Mouse (Mus musculus) heart, adult 2 months (tissue): ENCODE results near the gene E2f4. TPM values are rescaled to one million over a fixed set of nuclear protein-coding genes. Genes with fewer than 3 reads are reported as not detected.

ENCODE experiments used
- DNase-seq, 2 experiments: peaks; one replicate each; pipeline ENCODE4 v3.0.0; 2021
- H3K27ac ChIP-seq: fragments of 200-600 bp; 2 replicates; pipeline ENCODE4 v1.8.1; 2022
- H3K27me3 ChIP-seq: fragments of 200-500 bp; 2 replicates; pipeline ENCODE4 v1.6.1; 2012; ENCODE audit warnings: mild to moderate bottlenecking, low read length, inconsistent platforms, mixed read lengths; ENCODE audit not compliant: control insufficient read depth, insufficient read depth
- H3K36me3 ChIP-seq: fragments of 200-500 bp; 2 replicates; pipeline ENCODE4 v1.6.1; 2012; ENCODE audit warnings: low read length, inconsistent platforms; ENCODE audit not compliant: control insufficient read depth, insufficient read depth
- H3K4me1 ChIP-seq: fragments of 200-500 bp; 2 replicates; pipeline ENCODE4 v1.6.1; 2011; ENCODE audit warnings: low read length; ENCODE audit not compliant: control insufficient read depth, insufficient read depth
- H3K4me3 ChIP-seq: fragments of 200-600 bp; 2 replicates; pipeline ENCODE4 v1.8.1; 2022
- H3K79me2 ChIP-seq: fragments of 200-500 bp; replicated peaks from 2 replicates; pipeline ENCODE4 v1.6.1; 2012; ENCODE audit warnings: mild to moderate bottlenecking, inconsistent platforms, low read length, moderate library complexity, mixed read lengths; ENCODE audit not compliant: control insufficient read depth, insufficient read depth
- H3K9ac ChIP-seq: fragments of 200-500 bp; 2 replicates; pipeline ENCODE4 v1.6.1; 2012; ENCODE audit warnings: low read depth, mild to moderate bottlenecking, control low read depth, inconsistent platforms, low read length, mixed read lengths
- CTCF ChIP-seq: fragments of 200-600 bp; IDR thresholded peaks from 2 replicates; pipeline ENCODE4 v1.8.1; 2022; ENCODE audit warnings: antibody characterized with exemption, mild to moderate bottlenecking, moderate library complexity
- EP300 ChIP-seq: fragments of 200-500 bp; IDR thresholded peaks from 2 replicates; pipeline ENCODE4 v1.6.1; 2011; ENCODE audit warnings: low read depth, low read length, control low read depth; ENCODE audit not compliant: insufficient read depth
- POLR2A ChIP-seq: fragments of 200-500 bp; IDR thresholded peaks from 2 replicates; pipeline ENCODE4 v1.6.1; 2011; ENCODE audit warnings: mild to moderate bottlenecking, low read depth, low read length, control low read depth; ENCODE audit not compliant: insufficient read depth
- WGBS: fragments of 180-500 bp; shearing (Covaris S2); methylation state at CpG from one replicate; pipeline ENCODE4 v1.1.7; 2018; 5-methylcytosine and 5-hydroxymethylcytosine counted together
- intact Hi-C: fragments of 180-260 bp; cut with DNase I; formaldehyde crosslinking; loops from one replicate; pipeline ENCODE4 v1.15.1; 2025
- microRNA-seq, 2 experiments: library from miRNA; unstranded; fragments of <30 nt; microRNA quantifications; one replicate each; pipeline ENCODE4 v1.2.0; 2021
- polyA plus RNA-seq: library from polyadenylated mRNA; depleted of rRNA; stranded (reverse); fragments of >200 nt; gene quantifications from 2 replicates; pipeline ENCODE4 v1.2.3, GENCODE M21; 2012; rRNA removed
- total RNA-seq, 2 experiments: library from RNA; stranded (reverse); gene quantifications; 2 replicates each; pipeline ENCODE4 v1.2.3; 2021

E2f4 gene
- total and polyA plus RNA-seq, 3 experiments: 21.1 to 61.8 (median 21.5) TPM

DNA sequence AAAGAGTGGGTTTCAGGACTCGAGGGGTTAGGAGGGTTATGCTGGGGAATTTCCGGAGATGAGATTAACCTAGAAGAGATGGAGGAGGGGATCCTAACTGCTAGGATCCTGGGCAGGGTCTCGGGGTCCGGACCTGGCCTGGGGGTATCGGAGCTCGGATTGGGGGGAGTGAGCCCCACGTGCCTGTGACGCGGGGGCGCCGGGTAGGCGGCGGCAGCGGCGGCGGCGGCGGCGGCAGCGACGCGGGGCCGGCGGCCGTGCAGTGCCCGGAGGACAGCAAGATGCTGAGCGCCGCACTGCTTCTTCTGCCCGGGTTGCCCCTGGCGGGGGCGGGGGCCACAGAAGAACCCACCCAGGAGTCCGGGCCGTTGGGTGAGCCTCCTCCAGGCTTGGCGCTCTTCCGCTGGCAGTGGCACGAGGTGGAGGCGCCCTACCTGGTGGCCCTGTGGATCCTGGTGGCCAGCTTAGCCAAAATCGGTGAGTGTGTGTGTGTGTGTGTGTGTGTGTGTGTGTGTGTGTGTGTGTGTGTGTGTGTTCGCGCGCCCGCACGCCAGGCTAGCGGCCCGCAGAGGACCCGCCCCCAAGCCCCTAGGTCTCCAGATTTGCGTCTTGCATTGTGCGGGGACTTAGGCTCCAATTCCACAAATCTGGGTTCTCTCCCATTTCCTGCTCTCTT is 51.8 kb downstream of the E2f4 start:
- DNase-seq: peak; percentile 42 to 50
- WGBS: 3% methylated on average over 30 of the region's 48 CpGs
- H3K9ac ChIP-seq: peak overlapping the region; percentile 75

DNA sequence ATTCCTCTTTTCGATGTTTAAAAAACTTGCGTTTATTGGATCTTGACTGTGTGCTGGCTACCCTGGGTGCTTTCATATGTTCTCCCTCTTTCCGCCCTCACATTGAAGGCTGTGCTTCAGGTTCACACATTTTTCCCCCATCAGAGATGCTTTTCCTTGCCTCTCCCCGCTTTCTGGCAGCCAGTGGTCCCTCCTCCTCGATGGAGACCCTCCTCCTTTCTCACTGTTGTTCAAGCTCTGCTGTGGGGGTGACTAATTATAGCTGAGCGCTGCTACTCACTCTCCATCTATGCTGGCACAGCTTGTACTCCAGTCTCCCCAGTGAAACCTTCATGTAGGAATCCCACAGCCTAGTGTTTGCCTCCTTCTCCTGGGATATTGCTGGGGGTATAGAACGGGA is 52.7 kb downstream of the E2f4 start:
- intact Hi-C loops: no loop called here
- WGBS: 59% methylated on average over 7 of the region's 7 CpGs
- peaks cover 11% of the 10 kb centered on the region for H3K4me1 ChIP-seq
- H3K36me3 ChIP-seq: no peaks in the 10 kb centered on the region; the same call in none of the 2 replicates
- no peak overlapping the region for H3K27ac ChIP-seq
- no peaks in the 10 kb centered on the region for H3K79me2 ChIP-seq
- H3K4me3 ChIP-seq: no peak overlapping the region
- no peak for TF ChIP-seq EP300
- TF ChIP-seq CTCF: no peak
- TF ChIP-seq POLR2A: no peak
- no peak for DNase-seq
- H3K27me3 ChIP-seq: peaks cover 1% of the 10 kb centered on the region; the same call in 1 of the 2 replicates
- H3K9ac ChIP-seq: no peak overlapping the region

More for the DNA sequence above, 51.8 kb downstream of the E2f4 start:
- intact Hi-C loops: no loop called here
- Histone ChIP-seq H3K79me2 (no peaks in the 10 kb centered on the region), H3K4me1 (peaks cover 4% of the 10 kb centered on the region), H3K27me3 (peaks cover 1% of the 10 kb centered on the region; the same call in 1 of the 2 replicates), H3K27ac (no peak overlapping the region), H3K4me3 (peak overlapping the region; percentile 98), H3K36me3 (no peaks in the 10 kb centered on the region; the same call in none of the 2 replicates)
- TF ChIP-seq CTCF: no peak
- TF ChIP-seq POLR2A: no peak
- TF ChIP-seq EP300: no peak

- WGBS: 69% methylated on average over 8 of the region's 8 CpGs
- H3K4me3 ChIP-seq: no peak overlapping the region
- H3K4me1 ChIP-seq: peaks cover 8% of the 10 kb centered on the region
- no peak overlapping the region for H3K27ac ChIP-seq
- H3K36me3 ChIP-seq: no peaks in the 10 kb centered on the region; the same call in 1 of the 2 replicates
- TF ChIP-seq POLR2A (no peak), CTCF (no peak), EP300 (no peak)
- H3K27me3 ChIP-seq: peaks cover 1% of the 10 kb centered on the region; the same call in 1 of the 2 replicates
- H3K9ac ChIP-seq: no peak overlapping the region
- H3K79me2 ChIP-seq: no peaks in the 10 kb centered on the region
- no peak for DNase-seq
- intact Hi-C loops: no loop called here
Observed at GRCm38 (mm10) chr8:105353583-105354135, 56.2 kb downstream of the E2f4 start.

DNA sequence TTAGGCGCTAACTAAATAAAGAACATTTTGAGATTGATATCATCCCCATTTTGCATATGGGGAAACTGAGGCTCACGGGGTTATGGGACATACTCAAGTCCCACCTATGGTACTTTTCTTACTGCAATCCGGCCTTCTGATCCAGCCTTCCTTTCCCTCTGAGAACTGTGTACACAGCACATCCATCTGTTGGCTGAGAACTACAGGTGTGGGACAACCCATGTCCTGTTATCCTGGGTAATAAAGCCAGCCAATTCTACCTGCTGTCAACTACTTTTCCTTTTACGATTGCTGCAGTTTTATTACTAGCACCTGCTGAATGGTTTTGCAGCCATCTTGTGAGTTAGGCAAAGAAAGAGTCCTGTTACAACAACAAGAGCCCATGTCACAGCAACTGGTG is 57.1 kb downstream of the E2f4 start:
- 93% methylated on average over 4 of the region's 4 CpGs for WGBS
- H3K27ac ChIP-seq: peak overlapping the region; percentile 12
- DNase-seq: no peak

More for the DNA sequence above, 57.1 kb downstream of the E2f4 start:
- Histone ChIP-seq H3K79me2 (no peaks in the 10 kb centered on the region), H3K4me3 (no peak overlapping the region), H3K36me3 (no peaks in the 10 kb centered on the region; the same call in 1 of the 2 replicates), H3K9ac (no peak overlapping the region), H3K4me1 (peaks cover 8% of the 10 kb centered on the region), H3K27me3 (no peaks in the 10 kb centered on the region)
- intact Hi-C loops: no loop called here
- TF ChIP-seq EP300 (no peak), POLR2A (no peak), CTCF (no peak)

Small RNA genes lying within 50 kb of the gene (microRNA-seq; reads per million reads assigned to microRNA genes)
- 0 reads per million in 2 experiments for gene Gm27320
- 2,286 to 2,907 reads per million in 2 experiments for gene Mir328

Other genes starting within 250 kb of the E2f4 start
- not detected for gene Ces3a, start 249.1 kb upstream of the E2f4 start, total RNA-seq
- 0.26 TPM in 1 of 2 replicates, not detected in the other for gene Ces3a, start 249.1 kb upstream of the E2f4 start, polyA plus RNA-seq
- gene Ces3b, start 213.9 kb upstream of the E2f4 start, total RNA-seq: not detected
- gene Ces3b, start 213.9 kb upstream of the E2f4 start, polyA plus RNA-seq: 0.32 TPM in 1 of 2 replicates, not detected in the other
- not detected for gene Ces4a, start 165.9 kb upstream of the E2f4 start, total RNA-seq
- not detected in 2 replicates for gene Ces4a, start 165.9 kb upstream of the E2f4 start, polyA plus RNA-seq
- gene Cbfb, start 127.0 kb upstream of the E2f4 start, total RNA-seq: 10 to 100 TPM; 23.1 to 23.8 TPM
- 6.4 and 11.0 TPM in 2 replicates for gene Cbfb, start 127.0 kb upstream of the E2f4 start, polyA plus RNA-seq
- gene D230025D16Rik, start 72.5 kb upstream of the E2f4 start, total RNA-seq: 10 to 100 TPM; 19.2 to 20.3 TPM
- gene D230025D16Rik, start 72.5 kb upstream of the E2f4 start, polyA plus RNA-seq: 16.5 and 23.7 TPM in 2 replicates
- gene B3gnt9, start 42.5 kb upstream of the E2f4 start, total RNA-seq: 1 to 10 TPM; 3.5 to 5.2 TPM
- 7.1 and 8.5 TPM in 2 replicates for gene B3gnt9, start 42.5 kb upstream of the E2f4 start, polyA plus RNA-seq
- 1 to 10 TPM; 3.9 to 4.9 TPM for gene Tradd, start 33.1 kb upstream of the E2f4 start, total RNA-seq
- gene Tradd, start 33.1 kb upstream of the E2f4 start, polyA plus RNA-seq: 4.3 and 4.6 TPM in 2 replicates
- 1 to 10 TPM; 1.8 to 2.5 TPM for gene Fbxl8, start 33.0 kb upstream of the E2f4 start, total RNA-seq
- 3.6 and 4.1 TPM in 2 replicates for gene Fbxl8, start 33.0 kb upstream of the E2f4 start, polyA plus RNA-seq
- 1 to 10 TPM; 2.7 to 3.9 TPM for gene Hsf4, start 27.9 kb upstream of the E2f4 start, total RNA-seq
- 4.3 and 5.4 TPM in 2 replicates for gene Hsf4, start 27.9 kb upstream of the E2f4 start, polyA plus RNA-seq
- 10 to 100 TPM; 19.7 to 23.0 TPM for gene Nol3, start 21.5 kb upstream of the E2f4 start, total RNA-seq
- 17.3 and 19.1 TPM in 2 replicates for gene Nol3, start 21.5 kb upstream of the E2f4 start, polyA plus RNA-seq
- 1 to 10 TPM; 1.1 to 1.2 TPM for gene 4931428F04Rik, start 7.8 kb upstream of the E2f4 start, total RNA-seq
- 2.1 and 3.5 TPM in 2 replicates for gene 4931428F04Rik, start 7.8 kb upstream of the E2f4 start, polyA plus RNA-seq
- gene Exoc3l, start 1.6 kb upstream of the E2f4 start, total RNA-seq: 1 to 10 TPM; 3.9 to 4.7 TPM
- gene Exoc3l, start 1.6 kb upstream of the E2f4 start, polyA plus RNA-seq: 10.5 and 11.8 TPM in 2 replicates
- under 1 TPM; 0.70 to 0.73 TPM for gene Elmo3, start 7.9 kb downstream of the E2f4 start, total RNA-seq
- 2.8 and 3.5 TPM in 2 replicates for gene Elmo3, start 7.9 kb downstream of the E2f4 start, polyA plus RNA-seq
- 1 to 10 TPM in 1 of 2 experiments, under 1 TPM in 1; 0.93 to 1.1 TPM for gene Lrrc29, start 28.6 kb downstream of the E2f4 start, total RNA-seq
- 1.6 and 2.2 TPM in 2 replicates for gene Lrrc29, start 28.6 kb downstream of the E2f4 start, polyA plus RNA-seq
- 10 to 100 TPM; 24.1 to 26.6 TPM for gene Tmem208, start 28.7 kb downstream of the E2f4 start, total RNA-seq
- gene Tmem208, start 28.7 kb downstream of the E2f4 start, polyA plus RNA-seq: 43.6 and 51.9 TPM in 2 replicates
- gene Fhod1, start 50.3 kb downstream of the E2f4 start, total RNA-seq: 1 to 10 TPM; 4.4 to 6.9 TPM
- gene Fhod1, start 50.3 kb downstream of the E2f4 start, polyA plus RNA-seq: 14.2 and 17.3 TPM in 2 replicates
- under 1 TPM; 0.36 to 0.37 TPM for gene Slc9a5, start 51.2 kb downstream of the E2f4 start, total RNA-seq
- gene Slc9a5, start 51.2 kb downstream of the E2f4 start, polyA plus RNA-seq: 1.7 and 2.1 TPM in 2 replicates
- gene Plekhg4, start 75.6 kb downstream of the E2f4 start, total RNA-seq: under 1 TPM in 1 of 2 experiments, not detected in 1; 0.10 TPM
- 0.20 and 0.29 TPM in 2 replicates for gene Plekhg4, start 75.6 kb downstream of the E2f4 start, polyA plus RNA-seq
- under 1 TPM; 0.13 to 0.25 TPM for gene Kctd19, start 115.8 kb downstream of the E2f4 start, total RNA-seq
- 0.08 and 0.15 TPM in 2 replicates for gene Kctd19, start 115.8 kb downstream of the E2f4 start, polyA plus RNA-seq
- gene Lrrc36, start 115.9 kb downstream of the E2f4 start, total RNA-seq: under 1 TPM; 0.45 to 0.47 TPM
- 0.67 and 0.94 TPM in 2 replicates for gene Lrrc36, start 115.9 kb downstream of the E2f4 start, polyA plus RNA-seq
- 10 to 100 TPM; 35.0 to 48.8 TPM for gene Tppp3, start 173.9 kb downstream of the E2f4 start, total RNA-seq
- 73.7 and 89.2 TPM in 2 replicates for gene Tppp3, start 173.9 kb downstream of the E2f4 start, polyA plus RNA-seq
- gene Zdhhc1, start 199.2 kb downstream of the E2f4 start, total RNA-seq: 10 to 100 TPM; 13.0 to 13.3 TPM
- gene Zdhhc1, start 199.2 kb downstream of the E2f4 start, polyA plus RNA-seq: 37.5 and 40.5 TPM in 2 replicates
- under 1 TPM in 1 of 2 experiments, not detected in 1; 0.23 TPM for gene Hsd11b2, start 221.1 kb downstream of the E2f4 start, total RNA-seq
- 0.08 and 0.32 TPM in 2 replicates for gene Hsd11b2, start 221.1 kb downstream of the E2f4 start, polyA plus RNA-seq